Mouse (Mus musculus) fat pad, adult 2 months (tissue): ENCODE results near the gene Ppp6c.
"Not testable (repeated sequence)": the region's sequence is repeated elsewhere in the genome, so short reads cannot be mapped to it uniquely, and the experiment has no call there.

Experiments
- DNase-seq: peaks from one replicate; pipeline ENCODE4 v3.0.0-alpha.2; 2011; ENCODE audit warnings: low read depth, low spot score; ENCODE audit errors: extremely low read depth

Ppp6c gene

DNA sequence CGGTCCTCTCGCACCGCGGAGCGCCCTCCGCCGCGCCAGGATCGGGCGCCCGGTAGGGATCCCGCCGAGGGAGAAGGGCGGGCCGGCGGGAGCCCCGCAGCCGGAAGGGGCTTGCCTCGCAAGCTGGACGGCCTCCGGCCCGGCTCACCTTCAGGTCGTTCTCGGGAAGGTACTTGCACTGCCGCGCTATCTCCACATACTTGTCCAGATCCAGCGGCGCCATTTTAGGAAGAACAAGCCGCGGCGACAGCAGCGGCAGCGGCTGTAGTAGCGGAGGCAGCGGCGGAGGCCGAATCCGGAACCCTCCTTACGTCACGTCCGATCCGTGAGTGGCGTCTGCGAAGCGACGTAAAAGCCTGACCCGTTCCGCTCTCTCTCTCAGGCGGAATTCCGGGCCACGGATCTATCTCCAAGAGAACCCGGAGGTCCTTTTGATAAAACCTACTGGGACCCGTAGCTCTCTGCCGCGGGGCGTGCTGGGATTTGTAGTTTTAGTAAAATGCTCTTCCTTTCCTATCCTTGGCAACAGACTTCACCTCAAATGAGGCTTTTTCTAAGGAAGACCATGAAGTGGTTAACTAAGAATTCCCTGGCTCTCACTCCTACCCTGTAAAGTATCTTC is at the start of gene Ppp6c:
Ppp6c (minus strand) TSS at position 433 of the 622 bp plus-strand sequence.
- peak; percentile 89 for DNase-seq

DNA sequence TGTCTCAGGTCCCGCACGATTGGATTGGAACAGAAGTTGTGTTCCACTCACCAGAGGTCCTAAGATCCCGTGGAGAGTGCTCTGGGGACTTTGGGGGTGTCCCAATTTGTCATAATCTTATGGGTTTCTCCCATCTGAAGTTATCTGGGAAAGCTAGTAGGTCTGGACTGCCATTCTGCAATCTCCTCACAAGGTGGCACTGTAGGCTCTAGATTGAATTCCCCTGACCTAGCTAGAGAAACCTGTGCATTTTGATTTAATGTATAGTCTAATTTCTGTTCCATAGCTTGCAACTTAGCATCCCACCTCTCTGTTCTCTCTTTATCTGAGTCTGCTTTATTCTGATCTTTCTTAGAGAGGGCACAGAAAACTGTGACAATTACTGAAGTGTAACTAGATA is 42.1 kb upstream of the Ppp6c start:
- no peak for DNase-seq

DNA sequence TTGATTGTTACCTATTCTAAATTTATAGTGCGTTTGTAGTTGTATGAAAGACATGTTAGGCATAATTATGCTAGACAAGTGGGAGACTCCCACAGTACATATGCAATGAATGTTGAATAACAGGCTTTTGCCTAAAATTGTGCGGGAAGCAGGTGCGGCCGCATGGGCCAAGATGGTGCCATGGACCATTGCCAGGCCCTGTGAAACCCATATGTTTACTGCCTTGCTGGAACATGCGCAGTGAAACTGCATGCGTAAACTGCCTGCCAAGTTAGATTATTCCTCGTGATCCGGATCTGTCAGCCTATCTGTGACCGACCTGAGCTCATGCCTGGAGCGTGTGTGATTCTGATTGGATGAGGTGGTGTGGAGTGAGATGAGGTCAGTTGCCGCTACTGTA is 26.0 kb upstream of the Ppp6c start:
- not testable (repeated sequence) for DNase-seq

DNA sequence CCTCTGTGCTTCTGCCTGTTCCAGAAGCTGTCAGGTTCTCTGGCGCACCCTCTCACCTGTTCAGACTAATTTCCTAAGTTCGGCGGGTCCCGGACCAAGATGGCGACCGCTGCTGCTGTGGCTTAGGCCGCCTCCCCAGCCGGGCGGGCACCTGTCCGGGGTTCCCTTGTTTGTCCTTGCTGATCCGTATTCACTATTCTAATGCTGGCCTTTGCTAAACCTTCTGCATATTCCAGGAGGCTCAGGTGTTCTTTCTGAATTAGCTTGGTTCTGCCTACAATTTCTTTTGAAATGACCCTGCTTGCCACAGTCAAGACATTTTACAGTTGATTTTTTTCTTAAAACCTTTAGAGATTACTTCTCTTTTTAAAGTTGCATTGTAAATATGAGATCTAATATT is 20.6 kb upstream of the Ppp6c start:
- not testable (repeated sequence) for DNase-seq

DNA sequence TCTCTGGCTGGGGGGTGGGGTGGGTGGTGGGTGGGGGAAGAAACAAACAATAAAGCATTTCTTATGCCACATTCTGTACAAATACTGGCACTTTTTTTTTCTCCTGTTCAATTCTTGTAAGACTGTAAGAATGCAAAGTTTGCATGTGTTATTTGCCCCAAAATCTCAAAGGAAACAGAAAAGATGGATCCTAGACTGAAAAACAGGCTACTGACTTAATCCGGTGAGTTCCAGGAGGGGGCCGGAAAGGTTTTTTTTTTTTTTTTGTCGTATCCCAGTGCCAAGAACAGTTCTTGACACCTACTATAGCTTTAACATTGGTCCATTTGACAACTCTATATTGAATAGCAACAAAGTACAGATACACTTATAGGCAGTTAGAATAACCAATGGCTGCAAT is 480 bp upstream of the Ppp6c start:
- no peak for DNase-seq

DNA sequence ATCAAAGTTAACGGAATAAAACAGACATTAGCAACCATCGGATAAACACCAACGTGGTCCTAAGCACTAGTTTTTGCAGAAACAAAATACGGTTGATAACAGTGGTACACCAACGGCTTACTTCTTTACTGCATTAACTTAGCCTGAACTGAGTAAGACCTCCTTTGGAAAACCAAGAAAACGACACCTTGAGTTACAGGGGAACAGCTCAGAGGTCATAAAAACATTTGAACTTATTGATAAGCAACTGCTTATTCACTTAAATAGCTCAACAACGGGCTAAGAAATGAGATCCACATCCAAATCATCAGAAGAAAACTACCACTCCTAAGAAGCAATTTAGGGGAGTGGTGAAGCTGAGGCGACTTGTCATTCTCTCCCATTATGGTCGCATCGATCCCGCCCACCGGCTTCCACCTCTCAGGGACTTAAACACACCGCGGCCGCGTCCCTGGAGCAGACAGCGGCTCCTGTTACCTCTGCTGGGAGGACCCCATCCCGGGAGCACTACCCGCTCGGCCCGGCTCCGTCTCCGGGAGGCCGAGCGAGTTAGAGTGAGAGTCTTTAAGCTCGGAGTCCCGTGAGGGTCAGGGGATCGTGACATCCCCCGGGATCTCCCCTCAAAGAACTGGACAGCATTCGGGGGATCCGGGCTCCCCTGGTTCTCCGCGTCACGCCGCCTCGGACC is 776 bp downstream of the Ppp6c start:
- DNase-seq: not testable (repeated sequence)

DNA sequence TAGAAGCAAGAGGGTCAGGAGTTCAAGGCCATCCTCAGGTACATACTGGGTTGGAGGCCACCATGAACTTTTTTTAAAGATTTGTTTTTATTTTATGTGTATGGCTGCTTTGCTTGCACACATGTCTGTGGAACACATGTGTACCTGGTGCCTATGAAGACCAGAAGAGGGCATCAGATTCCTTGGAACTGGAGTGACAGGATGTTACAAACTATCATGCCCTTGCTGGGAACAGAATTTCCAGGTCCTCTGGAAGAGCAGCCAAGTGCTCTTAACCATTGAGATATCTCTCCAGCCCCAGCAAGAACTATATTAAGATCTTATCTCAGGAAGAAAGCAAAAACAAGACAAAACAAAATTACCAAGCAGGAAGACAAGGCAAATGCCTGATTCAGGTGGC is 1.6 kb downstream of the Ppp6c start:
- DNase-seq: no peak

DNA sequence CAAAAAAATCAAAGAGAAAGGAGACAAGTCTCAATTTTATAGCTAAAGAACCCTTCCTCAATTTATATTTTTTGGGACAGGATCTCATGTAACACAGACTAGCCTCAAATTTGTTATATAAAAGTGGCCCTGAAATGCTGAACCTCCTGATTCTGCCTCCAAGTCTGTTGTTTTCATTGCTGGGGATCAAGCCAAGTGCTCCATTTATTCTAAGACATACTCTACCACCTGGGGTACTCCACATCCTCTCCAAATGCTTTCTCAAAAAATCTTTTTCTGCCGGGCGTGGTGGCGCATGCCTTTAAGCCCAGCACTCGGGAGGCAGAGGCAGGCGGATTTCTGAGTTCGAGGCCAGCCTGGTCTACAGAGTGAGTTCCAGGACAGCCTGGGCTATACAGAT is 6.2 kb downstream of the Ppp6c start:
- no peak for DNase-seq

DNA sequence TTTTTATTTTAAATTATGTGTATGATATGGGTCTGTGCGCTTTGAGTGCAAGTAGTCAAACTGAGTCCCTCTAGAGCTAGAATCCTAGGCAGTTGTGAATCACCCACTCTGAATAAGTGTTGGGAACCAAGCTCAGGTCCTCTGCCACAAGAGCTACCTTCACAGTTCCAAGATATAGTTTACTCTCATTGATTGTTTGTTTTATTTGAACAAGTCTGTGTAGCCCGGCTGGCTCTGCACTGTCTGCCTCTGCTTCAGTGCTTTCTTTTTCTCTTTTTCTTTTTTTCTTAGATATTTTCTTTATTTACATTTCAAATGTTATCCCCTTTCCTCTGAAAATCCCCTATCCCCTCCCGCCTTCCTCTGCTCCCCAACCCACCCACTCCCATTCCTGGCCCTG is 7.2 kb downstream of the Ppp6c start:
- DNase-seq: no peak

DNA sequence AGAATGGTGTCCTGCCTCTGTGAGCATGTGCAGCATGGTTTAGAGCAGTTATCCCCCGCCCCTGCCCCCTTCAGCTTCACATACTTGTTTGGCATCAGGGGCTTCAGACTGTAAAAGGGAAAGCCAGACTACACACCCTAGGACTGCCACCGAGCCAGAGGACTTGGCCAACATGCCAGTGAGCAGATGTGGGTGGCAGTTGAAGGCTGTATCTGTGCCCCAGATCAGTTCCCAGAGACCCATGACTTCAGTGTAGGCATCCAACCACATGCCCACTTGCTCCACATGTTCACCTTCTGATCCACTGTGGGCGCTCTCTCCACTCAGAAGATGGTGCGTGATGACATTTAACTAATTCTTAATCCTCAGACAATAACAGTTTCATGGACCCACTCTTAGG is 9.1 kb downstream of the Ppp6c start:
- no peak for DNase-seq

DNA sequence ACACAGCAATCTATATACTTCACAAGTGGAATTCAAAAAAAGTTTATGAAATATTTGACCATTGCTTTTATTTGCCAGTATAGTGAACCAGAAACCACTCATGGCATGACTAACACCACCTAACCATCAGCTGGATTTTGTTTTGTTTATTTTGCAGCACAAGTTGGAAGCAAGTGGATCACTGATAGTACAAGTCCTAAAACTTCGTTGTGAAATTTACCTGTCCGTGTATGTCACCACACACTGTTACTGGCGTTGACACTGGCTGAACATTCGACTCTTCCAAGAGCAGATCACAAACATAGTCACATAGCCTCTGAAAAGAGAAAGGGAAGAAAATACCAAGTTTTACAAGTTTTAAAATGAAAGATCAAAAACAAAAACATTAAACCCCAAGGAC is 15.5 kb downstream of the Ppp6c start:
- peak; percentile 28 for DNase-seq

DNA sequence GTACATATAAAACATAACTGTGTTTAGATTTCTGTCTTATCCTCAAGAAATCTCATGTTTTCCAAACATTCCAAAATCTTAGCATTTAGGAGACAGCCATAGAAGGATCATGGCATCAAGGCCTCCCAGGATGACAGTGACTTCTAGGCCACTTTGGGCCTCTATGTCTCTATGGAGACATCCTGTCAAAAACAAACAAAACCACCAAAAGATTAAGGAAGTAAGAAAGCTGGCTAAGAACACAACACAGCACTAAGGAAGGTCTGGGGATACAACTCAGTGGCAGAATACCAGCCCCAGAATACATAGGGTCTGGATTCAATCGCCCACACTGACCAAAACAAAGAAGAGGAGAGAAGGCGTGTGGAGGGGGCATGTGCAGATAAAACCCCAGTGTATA is 22.9 kb downstream of the Ppp6c start:
- DNase-seq: no peak

DNA sequence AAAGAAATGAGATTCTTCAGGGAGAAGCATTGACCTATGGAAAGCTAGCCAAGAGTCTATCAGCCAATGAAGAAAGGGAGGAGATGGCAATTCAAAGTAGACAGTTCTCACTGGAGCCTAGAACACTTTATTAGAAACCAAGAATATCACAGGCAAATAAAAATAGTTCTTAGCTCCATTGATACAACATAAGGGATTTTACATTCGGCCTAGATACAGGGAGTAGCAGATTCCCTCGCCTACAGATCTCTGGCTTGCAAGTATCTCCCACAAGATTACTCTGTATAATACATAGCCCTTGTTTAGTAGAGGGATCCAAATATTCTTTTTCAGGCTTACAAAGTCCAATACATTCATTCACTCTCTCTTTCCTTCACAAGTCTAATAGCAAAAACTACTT is 31.4 kb downstream of the Ppp6c start:
- no peak for DNase-seq

DNA sequence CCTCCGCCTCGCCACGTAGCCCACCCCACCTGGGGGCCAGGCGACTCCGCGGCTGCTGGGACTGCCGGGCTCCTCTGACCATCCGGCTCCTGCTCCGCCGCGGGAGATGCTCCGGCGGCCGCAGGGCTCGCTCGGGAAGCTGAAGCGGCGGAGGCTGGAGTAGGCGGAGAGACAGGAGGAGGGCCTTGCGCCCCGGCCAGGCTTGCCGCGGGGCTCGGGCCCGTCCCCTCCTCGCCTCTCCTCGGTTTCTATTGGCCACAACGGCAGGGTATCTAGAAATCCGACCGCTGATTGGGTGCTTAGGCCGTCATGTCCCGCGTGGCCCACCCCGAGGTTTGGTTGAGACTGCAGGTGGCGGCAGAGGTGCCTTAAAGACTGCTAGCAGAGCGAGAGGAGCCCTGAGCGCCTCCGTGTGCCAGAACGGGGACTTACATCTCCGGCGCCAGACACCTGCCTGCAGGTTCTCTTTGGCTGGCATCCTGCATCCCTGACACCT is 35.6 kb downstream of the Ppp6c start, which contains the start of gene Scai:
Scai (minus strand) TSS at position 174 of the 496 bp plus-strand sequence.
- DNase-seq: peak; percentile 92

DNA sequence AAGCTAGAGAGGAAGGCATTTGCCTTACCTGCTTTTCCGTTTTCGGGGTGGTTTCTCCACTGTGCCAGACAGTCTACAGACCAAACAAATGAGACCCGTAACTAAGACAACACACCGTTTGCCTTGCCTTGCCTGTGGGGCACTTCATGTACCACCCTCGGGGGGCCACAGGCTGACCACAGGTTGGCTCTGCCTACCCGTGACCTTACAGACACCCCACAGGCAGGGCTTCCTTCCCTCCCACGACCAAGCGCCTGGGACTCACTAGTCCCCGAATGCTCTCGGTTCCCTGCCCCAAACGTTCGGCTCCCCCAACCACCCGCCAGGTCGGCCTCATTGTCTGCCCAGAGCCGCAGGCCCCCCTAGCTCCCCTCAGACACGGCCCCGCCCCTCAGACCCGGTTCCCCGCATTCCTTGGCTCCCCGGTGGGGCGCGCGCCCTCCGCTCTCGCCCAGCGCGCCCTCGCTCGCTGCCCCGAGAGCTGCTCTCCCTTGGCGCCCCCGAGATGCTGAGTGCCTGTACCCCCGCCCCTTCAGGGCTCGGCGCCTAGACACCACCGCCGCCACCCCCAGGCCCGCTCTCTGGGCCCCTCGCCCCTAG is 36.2 kb downstream of the Ppp6c start:
- no peak for DNase-seq

DNA sequence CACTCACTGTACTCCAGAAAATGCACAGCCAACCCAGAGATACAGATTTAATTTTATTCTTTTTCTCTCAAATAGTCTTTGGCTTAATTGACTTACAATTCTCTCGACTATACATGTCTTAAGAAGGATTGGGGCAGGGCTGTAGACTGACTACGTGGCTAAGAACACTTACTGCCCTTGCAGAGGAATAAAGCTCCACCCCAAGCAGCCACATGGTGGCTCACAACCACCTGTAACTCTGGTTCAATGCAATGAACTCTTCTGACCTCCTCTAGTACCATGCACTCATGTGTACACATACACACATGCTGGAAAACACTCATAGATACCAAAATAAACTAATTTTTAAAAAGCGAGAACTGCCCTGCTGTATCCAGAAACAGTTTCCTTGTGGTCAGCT is 40.3 kb downstream of the Ppp6c start:
- DNase-seq: no peak

DNA sequence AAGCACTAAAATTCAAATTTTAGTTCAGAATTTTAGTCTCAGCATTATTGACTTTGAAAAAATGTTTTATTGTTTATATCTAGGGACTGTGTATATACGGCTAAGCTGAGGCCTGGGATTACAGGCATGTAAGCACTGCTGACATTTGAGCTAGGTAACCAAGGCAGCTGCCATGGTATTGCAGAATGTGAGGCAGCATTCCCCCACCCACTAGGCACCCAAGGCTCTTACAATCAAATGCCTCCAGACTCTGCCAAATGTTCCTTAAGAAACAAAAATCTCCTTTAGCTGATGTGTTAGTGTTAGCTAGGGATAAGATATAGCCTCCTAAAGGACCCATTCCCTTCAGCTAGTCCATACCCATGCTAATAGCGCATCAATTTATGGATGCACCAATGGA is 42.7 kb downstream of the Ppp6c start:
- DNase-seq: no peak

DNA sequence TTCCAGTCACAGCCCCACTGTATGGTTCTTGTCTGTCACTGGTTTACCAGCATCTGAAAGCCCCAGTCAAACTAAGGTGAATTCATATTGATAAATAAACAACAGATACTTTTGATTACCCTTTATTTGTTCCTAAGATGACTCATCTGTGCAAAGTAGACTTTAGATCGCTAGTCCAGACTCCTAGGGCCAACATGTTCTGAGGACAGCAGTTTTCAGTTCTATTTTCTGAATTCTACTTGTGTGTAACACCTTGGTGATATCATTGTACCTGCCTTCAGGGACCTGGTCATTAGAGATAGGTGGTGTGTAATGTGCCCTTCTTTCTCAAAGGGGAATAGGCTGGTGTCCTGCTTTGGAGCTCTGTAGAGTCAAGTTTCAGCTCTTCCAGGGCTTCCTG is 65.3 kb downstream of the Ppp6c start:
- no peak for DNase-seq

DNA sequence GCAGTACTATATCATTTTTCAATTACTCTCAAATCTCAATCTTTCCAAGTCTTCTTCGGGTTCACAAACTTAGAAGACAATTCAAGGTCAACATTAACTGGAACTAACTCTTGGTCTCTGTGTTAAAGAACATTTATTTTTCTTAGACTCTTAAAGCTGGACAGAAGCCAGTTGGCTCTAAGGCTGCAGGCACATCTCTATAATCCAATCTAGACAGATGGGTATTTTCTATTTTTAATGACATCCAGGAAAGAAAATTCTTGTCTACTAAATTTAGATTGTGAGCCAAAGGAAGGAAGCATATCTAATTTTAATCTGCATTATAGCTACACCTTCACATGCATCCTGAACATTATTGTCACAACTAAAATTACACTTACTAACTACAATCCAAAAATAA is 68.3 kb downstream of the Ppp6c start:
- no peak for DNase-seq

DNA sequence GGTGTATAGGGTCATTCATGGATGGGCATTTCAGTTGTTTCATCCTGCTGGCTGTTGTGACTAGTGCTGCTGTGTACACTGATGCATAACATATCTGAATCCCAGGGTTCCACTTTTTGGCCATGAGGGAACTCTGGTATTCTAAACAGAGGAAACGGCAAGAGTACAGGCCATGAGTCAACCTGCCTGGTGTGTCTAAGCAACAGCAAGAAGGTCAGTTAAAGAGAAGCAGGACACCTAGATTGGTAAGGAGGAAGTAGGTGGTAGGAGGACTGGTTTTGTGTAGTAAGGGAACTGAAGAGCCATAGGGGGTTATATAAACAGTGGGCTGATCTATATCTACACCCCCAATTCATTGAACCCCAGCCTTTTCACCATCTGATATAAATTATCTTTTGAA is 69.4 kb downstream of the Ppp6c start:
- DNase-seq: no peak

DNA sequence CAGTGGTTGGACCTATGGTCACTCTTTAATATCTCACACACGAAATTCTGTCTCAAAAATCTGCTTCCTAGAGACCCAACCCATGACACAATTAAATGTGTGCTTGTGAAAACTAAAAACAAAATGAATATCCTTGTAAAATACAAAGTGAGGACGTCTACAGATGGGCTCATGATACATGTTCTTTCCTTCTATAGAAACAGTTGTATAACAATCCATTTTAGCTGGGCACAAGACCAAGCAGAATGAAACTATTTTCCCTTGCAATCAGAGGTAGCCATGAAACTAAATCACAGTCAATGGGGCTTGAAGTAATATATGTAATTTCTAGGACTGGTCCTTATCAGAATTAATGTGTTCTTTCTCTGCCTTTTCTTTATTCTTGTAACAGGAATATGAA is 75.3 kb downstream of the Ppp6c start:
- DNase-seq: no peak

DNA sequence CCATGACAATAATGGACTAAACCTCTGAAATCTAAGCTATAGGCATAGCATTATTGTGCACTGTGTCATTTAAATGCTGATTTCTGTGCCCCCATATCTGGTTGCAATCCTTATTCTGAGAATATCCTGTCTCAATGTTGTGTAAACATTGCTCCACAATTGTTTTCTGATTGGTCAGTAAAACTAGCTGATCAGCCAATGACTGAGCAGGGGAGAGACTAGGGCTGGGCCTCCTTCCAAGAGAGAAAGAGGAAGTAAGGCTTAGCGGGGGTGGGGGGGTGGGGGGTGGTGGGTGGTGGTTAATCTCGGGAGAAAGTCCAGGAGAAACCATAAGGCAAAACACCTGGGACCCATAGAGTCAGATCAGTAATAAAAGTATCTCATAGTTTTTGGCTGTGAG is 78.2 kb downstream of the Ppp6c start:
- no peak for DNase-seq
